Mouse (Mus musculus): ENCODE data around the gene Neurl2.

The Neurl2 gene

DNA sequence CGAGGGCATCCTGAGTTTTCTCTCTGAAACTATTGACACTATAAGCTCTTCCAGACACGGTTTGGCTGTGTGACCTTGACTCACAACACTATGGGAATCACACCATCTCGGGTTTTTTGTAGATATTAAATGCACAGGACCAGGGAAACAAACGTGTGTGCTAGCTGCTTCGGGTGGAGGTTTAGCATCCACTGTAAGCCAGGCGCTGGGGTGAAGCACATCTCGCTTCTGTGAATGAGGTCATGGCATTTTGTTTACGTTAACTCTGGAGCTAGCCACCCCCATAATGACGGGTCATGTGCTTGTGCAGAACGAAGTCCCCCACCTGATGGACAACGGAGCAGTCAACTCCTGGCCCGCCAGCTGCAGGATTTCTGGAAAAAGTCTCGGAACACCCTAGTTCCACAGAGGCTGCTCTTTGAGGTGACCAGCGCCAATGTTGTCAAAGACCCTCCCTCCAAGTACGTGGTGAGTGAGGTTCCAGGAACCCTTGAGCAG, 46.8 kb downstream of the Neurl2 start:
- no peak for DNase-seq (ENCODE audit: low read depth, low spot score)

DNA sequence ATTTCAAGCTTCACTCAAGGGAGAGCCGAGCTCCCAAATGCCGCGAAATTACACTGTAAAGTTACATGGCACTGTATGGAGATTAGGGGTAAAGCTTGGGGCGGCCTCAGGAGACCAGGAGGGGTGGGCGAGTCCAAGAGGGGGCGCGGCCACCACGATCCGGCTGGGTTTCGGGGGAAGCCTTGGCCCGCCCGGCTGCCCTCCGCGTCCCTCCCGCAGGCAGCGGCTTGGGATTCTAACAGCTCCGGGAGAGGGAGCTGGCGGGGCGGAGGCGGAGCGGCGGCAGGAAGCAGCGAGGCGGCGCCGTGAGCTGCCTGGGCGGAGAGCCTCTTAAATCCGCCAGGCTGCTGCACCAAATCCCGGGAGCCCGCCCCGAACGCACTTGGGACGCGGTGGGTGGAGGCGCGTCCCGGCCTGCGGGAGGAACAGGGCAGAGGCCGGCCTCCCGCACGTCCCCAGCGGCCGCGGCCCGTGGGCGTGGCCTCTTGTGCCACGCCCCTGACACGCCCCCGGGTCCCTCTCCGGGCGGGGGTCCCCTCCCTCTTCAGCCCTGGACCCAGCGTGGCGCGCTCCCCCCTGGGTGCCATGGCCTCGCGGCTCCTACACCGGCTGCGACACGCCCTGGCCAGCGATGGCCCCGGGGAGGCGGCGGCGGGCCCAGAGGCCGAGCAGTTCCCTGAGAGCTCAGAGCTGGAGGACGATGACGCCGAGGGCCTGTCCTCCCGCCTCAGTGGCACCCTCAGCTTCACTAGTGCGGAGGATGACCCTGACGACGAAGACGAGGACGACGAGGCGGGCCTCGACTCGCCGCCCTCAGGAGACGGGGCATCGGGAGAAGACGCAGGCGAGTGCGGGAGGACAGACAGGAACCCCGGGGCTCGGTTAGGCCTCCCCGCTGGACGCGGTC, 47.5 kb downstream of the Neurl2 start, which contains the start of gene Snx21:
TSS of gene Snx21 (plus strand) at position 343 of the 907 bp plus-strand sequence.
- DNase-seq (ENCODE audit: low read depth, low spot score): peak; percentile 65

DNA sequence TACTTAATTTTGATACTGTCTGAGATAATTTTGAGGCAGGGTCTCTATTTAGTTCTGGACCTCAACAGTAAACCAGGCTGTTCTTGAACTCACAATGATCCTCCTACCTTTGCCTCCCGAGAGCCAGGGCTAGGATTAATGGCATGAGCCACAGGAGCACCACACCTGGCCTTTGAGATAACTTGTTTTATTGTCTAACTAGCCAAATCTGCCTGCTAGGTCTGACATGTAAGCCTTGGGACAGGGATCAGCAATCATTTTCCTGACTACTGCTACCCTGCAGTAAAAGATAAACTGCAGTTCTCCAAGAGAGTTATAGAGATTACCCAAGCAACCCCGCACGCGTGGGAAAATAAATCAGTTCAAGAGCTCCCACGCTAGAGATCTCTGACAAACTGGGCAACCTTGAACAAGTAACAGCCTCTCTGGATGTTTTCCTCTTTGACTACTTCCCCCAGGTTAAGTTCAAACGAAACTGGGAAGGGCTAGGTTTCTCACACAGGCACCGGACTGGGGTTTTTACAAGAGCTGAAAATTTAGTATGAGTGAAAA, 48.3 kb downstream of the Neurl2 start:
- no peak for DNase-seq (ENCODE audit: low read depth, low spot score)

DNA sequence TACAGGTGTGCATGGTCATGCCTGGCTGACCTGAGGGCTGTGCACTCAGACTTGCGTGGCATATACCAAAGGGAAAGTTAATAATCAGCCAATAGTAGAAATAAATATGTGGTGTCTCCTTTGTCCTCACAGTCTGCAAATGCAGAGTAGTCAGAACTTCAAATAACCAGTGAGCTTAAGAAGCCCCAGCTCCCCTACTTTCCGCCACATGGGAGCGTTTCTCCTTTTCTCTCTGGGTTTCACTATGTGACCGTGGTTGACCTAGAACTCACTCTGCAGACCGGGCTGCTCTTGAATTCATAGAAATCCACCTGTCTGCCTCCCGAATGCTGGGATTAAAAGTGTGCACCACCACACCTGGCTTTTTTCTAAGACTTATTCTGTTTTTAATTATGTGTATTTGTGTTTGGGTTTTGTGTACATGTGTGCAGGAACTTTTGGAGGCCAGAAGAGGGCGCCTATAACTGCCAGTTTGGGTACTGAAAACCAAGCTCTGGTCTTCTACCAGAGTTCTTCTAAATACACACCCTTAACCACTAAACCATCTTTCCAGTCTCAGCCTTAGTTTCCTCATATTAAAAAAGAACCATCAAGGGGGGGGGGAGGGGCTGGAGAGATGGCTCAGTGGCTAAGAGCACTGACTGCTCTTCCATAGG, 49.2 kb downstream of the Neurl2 start:
- no peak for DNase-seq (ENCODE audit: low read depth, low spot score)

DNA sequence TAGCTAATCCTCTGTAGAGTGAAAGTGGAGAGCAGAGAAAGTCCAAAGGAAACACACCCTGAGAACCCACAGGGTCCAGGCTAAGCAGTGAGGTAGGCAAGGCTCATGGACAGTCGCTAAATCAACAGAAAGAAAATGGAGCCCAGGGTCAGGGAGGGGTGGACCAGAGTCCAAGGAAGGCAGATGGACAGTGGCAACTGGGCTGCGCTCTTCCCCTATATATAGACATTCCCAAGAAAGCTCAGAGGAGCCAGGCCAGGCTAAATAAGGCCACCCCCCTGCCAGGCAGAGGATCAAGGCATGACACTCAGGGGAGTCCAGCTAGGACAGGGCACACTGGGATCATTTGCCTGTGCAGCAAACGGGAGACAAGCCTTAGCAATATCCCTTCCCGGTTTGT, 51.4 kb downstream of the Neurl2 start:
- no peak for DNase-seq (ENCODE audit: low read depth, low spot score)
